ENCODE assay signal across 24 mouse cellular contexts in the genomic region with DNA sequence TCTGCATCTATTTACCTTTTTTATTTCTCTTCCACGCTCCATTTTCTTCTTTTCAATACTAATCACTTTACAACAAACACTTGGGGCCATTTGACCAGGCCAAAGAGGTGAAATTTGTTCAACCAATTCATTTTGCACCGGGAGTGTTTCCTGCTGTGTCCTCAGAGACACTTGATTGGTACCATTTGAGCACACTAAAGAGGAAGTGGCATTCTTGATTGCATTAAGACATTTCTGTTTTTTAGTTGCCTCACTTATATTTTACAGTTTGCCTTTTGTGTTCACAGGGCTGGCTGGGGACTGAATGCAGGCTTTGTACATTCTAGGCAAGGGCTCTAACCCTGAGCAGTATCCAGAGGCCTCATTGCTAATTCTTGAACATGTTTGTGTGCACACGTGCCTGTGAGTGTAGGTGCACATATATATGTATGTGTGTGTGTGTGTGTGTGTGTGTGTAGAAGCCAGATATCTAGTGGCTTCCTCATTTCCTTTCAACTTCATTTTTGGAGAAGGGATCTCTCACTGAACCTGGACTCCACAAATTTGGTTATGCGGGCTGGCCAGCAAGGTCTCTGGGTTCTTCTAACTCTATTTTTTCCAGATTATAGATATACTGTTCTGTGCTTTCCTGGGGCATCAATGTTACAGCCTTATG.
DNase-seq lines count a peak whose midpoint lies in the region; ATAC-seq and TF ChIP-seq lines count a peak whose summit lies in the region.
"Had no signal": no experiment of that assay in that cellular context is flagged by ENCODE, and none has a peak within 500 bp of the region (broad histone marks: within the 10 kb centered on the region; RNA-seq: fewer than 3 reads in every experiment).

No protein-coding gene starts in this region.

- H3K36me3 ChIP-seq in embryonic facial prominence, embryonic 11.5 days (replicated peaks; ENCODE audit: control insufficient read depth, insufficient read depth, low read depth, low read length) = no peaks in the 10 kb centered on the region
- no peaks in the 10 kb centered on the region for H3K36me3 ChIP-seq in embryonic facial prominence, embryonic 10.5 days (replicated peaks)
- no peaks in the 10 kb centered on the region for H3K36me3 ChIP-seq in splenic B cell, adult 2 months (ENCODE audit: control insufficient read depth, insufficient read depth, low read length, poor library complexity, severe bottlenecking)
- H3K36me3 ChIP-seq in thymus, adult 2 months (ENCODE audit: control insufficient read depth, insufficient read depth, low read length) = no peaks in the 10 kb centered on the region
- H3K36me3 ChIP-seq: embryonic facial prominence, embryonic 15.5 days; forebrain, embryonic 10.5 days; heart, embryonic 13.5 days; hindbrain, embryonic 12.5 days had no signal

- no peak overlapping the region for H3K9ac ChIP-seq in embryonic facial prominence, embryonic 11.5 days (replicated peaks; ENCODE audit: low read length)
- H3K9ac ChIP-seq: embryonic facial prominence, embryonic 15.5 days; heart, embryonic 13.5 days; hindbrain, embryonic 12.5 days had no signal

- H3K4me3 ChIP-seq in embryonic facial prominence, embryonic 11.5 days (ENCODE audit: low read depth, low read length) = no peak overlapping the region
- no peak overlapping the region for H3K4me3 ChIP-seq in embryonic facial prominence, embryonic 10.5 days
- H3K4me3 ChIP-seq in thymus, adult 2 months (ENCODE audit: control insufficient read depth, insufficient read depth, low read length) = no peak overlapping the region
- H3K4me3 ChIP-seq: embryonic facial prominence, embryonic 15.5 days; erythroblast, embryonic 14.5 days; forebrain, embryonic 10.5 days; heart, embryonic 13.5 days; hindbrain, embryonic 12.5 days had no signal

- no peak overlapping the region for H3K27ac ChIP-seq in embryonic facial prominence, embryonic 11.5 days (replicated peaks; ENCODE audit: low read depth, low read length)
- H3K27ac ChIP-seq in embryonic facial prominence, embryonic 10.5 days (replicated peaks) = no peak overlapping the region
- H3K27ac ChIP-seq in thymus, adult 2 months (ENCODE audit: control insufficient read depth, insufficient read depth, low read length) = no peak overlapping the region
- H3K27ac ChIP-seq: embryonic facial prominence, embryonic 15.5 days; forebrain, embryonic 10.5 days; heart, embryonic 13.5 days; hindbrain, embryonic 12.5 days had no signal

- peak; percentile 5 for DNase-seq in embryonic facial prominence, embryonic 11.5 days (ENCODE audit: low spot score)
- no peak for DNase-seq in embryonic facial prominence, embryonic 10.5 days (ENCODE audit: low spot score)
- DNase-seq in 416B (ENCODE audit: low read depth) = peak; percentile 3
- DNase-seq in splenic B cell, adult 2 months (ENCODE audit: low read depth, low spot score) = peak; percentile 42
- no peak for DNase-seq in thymus, adult 2 months
- no peak for DNase-seq in adrenal gland, postnatal 36 days
- DNase-seq: adrenal gland, adult 8-10 months; cerebellum, adult 11 months; cerebellum, adult 8-10 months; cerebellum, postnatal 25 days; gastrocnemius, postnatal 10 days; heart, postnatal 36 days had no signal

- ATAC-seq in embryonic facial prominence, embryonic 11.5 days (replicated peaks; ENCODE audit: insufficient number of reproducible peaks, low FRiP score, low TSS enrichment, low read depth) = no peak
- peak; percentile 32 to 59; a peak in 2 of 4 replicates for ATAC-seq in hematopoietic stem cell, adult 5-6 weeks (replicated peaks in 1 of 2; ENCODE audit: insufficient read depth in 1 of 2, low FRiP score in 2 of 2, low TSS enrichment in 1 of 2, low read depth in 1 of 2, poor library complexity in 2 of 2, severe bottlenecking in 2 of 2)
- ATAC-seq: forebrain, embryonic 14.5 days; hindbrain, embryonic 16.5 days; inflammation-experienced regulatory T-cells, adult 6 months; intestine, postnatal 0 days; Patski had no signal

- no peaks in the 10 kb centered on the region for H3K4me1 ChIP-seq in embryonic facial prominence, embryonic 11.5 days (ENCODE audit: control insufficient read depth, insufficient read depth, low read length)
- H3K4me1 ChIP-seq in embryonic facial prominence, embryonic 10.5 days = peaks cover 11% of the 10 kb centered on the region
- no peaks in the 10 kb centered on the region for H3K4me1 ChIP-seq in thymus, adult 2 months (replicated peaks; ENCODE audit: control insufficient read depth, insufficient read depth, low read length)
- H3K4me1 ChIP-seq: embryonic facial prominence, embryonic 15.5 days had no signal

- H3K27me3 ChIP-seq in embryonic facial prominence, embryonic 11.5 days (ENCODE audit: control insufficient read depth, insufficient read depth, low read length) = no peaks in the 10 kb centered on the region
- no peaks in the 10 kb centered on the region for H3K27me3 ChIP-seq in embryonic facial prominence, embryonic 10.5 days (replicated peaks; ENCODE audit: low read depth, poor library complexity, severe bottlenecking)
- H3K27me3 ChIP-seq in splenic B cell, adult 2 months (ENCODE audit: control insufficient read depth, insufficient read depth, low read length, poor library complexity, severe bottlenecking) = no peaks in the 10 kb centered on the region
- no peaks in the 10 kb centered on the region for H3K27me3 ChIP-seq in thymus, adult 2 months (ENCODE audit: control insufficient read depth, insufficient read depth, low read length)
- H3K27me3 ChIP-seq: CH12.LX; embryonic facial prominence, embryonic 15.5 days; heart, embryonic 13.5 days had no signal

- H3K4me2 ChIP-seq in embryonic facial prominence, embryonic 11.5 days (ENCODE audit: low read depth, low read length) = no peak overlapping the region
- H3K4me2 ChIP-seq: embryonic facial prominence, embryonic 15.5 days; heart, embryonic 13.5 days; hindbrain, embryonic 12.5 days had no signal

- WGBS in embryonic facial prominence, embryonic 11.5 days = 55% methylated on average over 4 of the region's 4 CpGs
- WGBS in embryonic facial prominence, embryonic 10.5 days = 61% methylated on average over 4 of the region's 4 CpGs
- WGBS in thymus, adult 2 months = 63% methylated on average over 4 of the region's 4 CpGs

- no peak for TF ChIP-seq CTCF in thymus, adult 2 months (IDR thresholded peaks at IDR 0.05; ENCODE audit: borderline replicate concordance, control insufficient read depth, extremely low read depth, insufficient read depth, low read length, poor library complexity)

- no peaks in the 10 kb centered on the region for H3K9me3 ChIP-seq in embryonic facial prominence, embryonic 11.5 days (replicated peaks; ENCODE audit: control insufficient read depth, low read length)
- H3K9me3 ChIP-seq in embryonic facial prominence, embryonic 10.5 days = no peaks in the 10 kb centered on the region
- H3K9me3 ChIP-seq: embryonic facial prominence, embryonic 15.5 days; forebrain, embryonic 10.5 days; heart, embryonic 13.5 days; hindbrain, embryonic 12.5 days had no signal

- TF ChIP-seq POLR2A in thymus, adult 2 months (IDR thresholded peaks at IDR 0.05; ENCODE audit: control insufficient read depth, extremely low read depth, insufficient read depth, low read length, poor library complexity) = no peak

Comparison
In these comparisons a context has a peak if more than half of its experiments do, and no peak if none do; other contexts are left out.
1. DNase-seq: peak in embryonic facial prominence, embryonic 11.5 days (single experiment), 416B (single experiment) and splenic B cell, adult 2 months (single experiment); none in embryonic facial prominence, embryonic 10.5 days (single experiment), thymus, adult 2 months (single experiment) and adrenal gland, postnatal 36 days (0 of 2).